Mouse (Mus musculus) spleen, postnatal 14 days (tissue): Measurements from ENCODE around the gene Adamtsl5.

Experiments
- DNase-seq, 2 experiments: peaks; one replicate each; pipeline ENCODE4 v3.0.0; 2021 to 2022; ENCODE audit warnings: low spot score in 2 of 2

Gene Adamtsl5

DNA sequence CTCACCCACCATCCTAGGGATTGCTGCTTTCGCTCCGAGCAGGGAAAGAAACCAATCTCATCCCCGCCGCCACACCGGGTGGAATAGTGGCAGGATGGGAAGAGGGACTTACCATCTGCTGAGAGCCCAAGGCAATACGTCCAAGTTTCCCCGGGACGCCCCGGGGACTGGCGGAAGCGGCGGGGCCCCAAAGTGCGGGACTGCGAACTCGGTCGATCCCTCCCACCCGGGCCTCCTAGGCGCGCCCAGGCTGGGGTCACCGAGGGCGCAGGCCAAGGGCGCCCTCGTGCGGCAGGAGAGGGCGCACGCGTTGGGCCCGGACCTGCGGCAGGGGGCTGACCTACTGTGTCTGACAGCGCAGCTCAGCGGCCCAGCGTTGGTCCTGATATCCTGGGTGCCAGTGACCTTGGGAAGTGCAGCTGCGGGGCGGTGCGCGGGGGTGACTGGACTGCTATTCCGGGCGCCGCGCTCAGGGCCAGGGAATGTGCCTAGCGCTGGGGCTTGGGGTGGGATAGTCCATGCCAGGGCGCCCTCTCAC lies at the start of gene Adamtsl5:
Adamtsl5 (minus strand) TSS at position 169 of the 538 bp plus-strand sequence.
- DNase-seq, result peak; percentile 54 to 72

DNA sequence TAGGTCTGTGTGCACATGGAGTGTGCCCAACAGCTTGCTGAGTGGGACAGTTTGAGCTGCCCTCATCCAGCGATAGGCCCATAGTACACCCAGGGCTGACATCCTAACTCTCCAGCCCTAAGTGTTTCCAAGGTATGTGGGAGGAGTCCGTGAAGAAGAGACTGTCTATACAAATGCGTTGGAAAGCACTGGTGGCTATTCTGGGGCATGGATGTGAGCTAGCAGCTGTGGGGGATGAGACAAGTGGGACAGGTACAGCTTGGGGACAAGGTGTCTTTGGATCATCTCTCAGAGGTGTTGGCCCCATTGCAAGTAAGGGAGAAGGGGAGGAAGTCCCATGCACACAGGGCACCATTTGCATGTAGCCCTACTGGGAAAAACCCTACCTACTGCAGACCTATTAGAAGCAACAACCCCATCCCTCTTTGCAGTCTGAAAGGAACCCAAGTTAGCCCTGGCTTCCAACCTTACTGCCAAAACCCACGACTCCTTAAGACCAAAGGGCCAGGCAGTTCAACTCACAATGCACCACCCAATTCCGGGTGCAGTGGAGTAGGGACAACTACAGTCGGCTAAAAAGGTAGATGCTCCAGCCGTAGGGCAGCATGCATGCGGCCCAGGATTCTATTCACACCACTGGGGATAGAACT lies 49.4 kb upstream of the Adamtsl5 start:
- DNase-seq, result no peak

DNA sequence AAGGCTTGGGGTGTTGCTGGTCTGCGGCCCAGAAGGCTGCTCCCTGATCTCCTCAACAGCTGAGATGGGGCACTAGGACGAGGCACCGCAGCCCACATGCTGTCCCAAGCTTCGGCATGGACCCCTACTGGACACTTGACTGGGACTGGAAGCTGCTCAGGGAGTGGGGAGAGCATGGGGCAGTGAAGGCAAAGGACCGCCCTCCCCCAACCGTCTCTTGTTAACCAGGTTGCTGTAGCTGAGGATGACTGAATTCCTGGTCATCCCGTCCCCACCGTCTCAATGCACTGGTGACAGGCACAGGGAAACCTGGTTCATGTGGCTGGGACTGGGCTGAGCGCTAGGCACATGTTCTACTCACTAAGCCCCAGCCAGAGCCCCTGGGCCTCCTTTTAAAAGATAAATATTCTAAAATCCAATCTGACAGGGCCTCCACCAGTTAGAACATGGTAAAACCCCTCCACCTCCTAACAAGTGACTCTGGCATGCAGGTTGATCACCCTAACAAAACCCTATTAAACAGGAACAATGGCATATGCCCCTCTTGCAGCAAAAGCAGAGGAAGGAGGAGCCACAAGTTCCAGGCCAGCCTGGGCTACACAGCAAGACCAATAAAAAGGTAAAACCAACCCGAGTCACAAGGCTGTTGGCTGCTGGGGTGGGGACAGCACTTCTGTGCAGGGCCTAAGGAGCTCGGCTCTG lies 48.8 kb upstream of the Adamtsl5 start:
- no peak for DNase-seq

GRCm38 (mm10) chr10:80395025-80395627 lies 46.9 kb upstream of the Adamtsl5 start:
- no peak for DNase-seq

- no peak for DNase-seq
Measured at GRCm38 (mm10) chr10:80392687-80393086, 44.5 kb upstream of the Adamtsl5 start.

DNA sequence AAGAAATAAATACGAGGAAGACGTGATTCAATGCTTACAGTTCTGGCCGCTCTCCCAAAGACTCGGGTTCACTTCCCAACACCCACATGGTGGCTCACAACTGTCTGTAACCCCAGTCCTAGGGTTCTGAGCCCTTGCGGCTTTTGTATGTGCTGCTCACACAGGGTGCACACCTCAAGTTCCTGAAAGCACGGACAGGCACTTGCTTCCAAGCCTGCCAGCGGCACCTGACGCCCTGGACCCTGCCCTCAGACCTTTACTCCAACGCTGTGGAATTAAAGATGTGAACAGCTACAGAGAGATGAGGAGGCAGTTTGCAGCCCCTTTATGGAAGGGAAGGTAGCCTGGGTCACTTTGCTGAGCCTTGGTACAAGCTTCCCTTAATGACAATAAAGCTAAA lies 42.5 kb upstream of the Adamtsl5 start:
- DNase-seq, result no peak

DNA sequence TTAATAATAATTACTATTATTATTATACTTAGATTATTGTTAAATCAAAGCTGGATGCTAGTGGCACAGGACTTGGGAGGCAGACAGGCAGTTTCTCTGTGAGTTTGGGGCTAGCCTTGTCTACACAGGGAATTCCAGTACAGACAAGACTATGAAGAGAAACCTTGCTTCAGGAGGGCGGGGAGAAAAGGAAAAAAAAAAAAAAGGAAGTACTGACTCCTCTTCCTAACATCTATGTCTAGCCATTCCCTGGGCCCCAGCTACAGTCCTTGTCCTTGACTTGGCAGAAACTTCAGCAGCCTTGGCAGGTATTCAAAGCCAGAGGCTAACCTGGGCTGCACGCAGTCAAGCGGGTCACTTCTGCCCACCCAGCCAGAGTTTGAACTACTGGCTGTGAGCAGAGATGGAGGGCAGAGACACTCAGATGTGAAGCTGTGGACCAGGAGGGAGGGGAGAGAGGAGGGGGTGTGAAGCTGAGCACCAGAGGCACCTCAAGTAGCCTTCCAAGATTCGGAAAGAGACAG lies 41.0 kb upstream of the Adamtsl5 start:
- no peak for DNase-seq

DNA sequence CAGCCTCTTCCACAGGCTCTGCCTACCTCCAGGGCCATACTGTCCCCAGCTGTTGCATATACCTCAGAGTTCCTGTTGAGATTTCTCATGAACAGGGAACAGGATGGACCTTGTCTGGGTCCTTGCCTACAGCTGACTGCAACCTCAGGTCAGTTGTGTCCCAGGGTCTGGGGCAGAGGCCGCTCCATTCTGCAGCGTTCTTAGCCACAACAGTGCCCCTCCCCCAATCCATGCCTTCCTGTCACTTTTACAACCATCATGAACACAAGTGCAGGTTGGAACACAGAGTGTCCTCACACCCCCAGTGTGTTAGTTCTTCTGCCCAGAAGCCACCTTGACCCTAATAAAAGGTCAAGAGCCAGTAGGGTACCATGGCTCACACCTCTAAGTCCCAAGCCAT lies 40.5 kb upstream of the Adamtsl5 start:
- no peak for DNase-seq

GRCm38 (mm10) chr10:80387522-80387959 lies 39.3 kb upstream of the Adamtsl5 start, which contains the start of gene Mex3d:
Gene Mex3d, minus strand, starts transcription at chr10:80387659.
- DNase-seq, result peak; percentile 73 to 81

GRCm38 (mm10) chr10:80386735-80387471 lies 38.7 kb upstream of the Adamtsl5 start:
- DNase-seq, result no peak

DNA sequence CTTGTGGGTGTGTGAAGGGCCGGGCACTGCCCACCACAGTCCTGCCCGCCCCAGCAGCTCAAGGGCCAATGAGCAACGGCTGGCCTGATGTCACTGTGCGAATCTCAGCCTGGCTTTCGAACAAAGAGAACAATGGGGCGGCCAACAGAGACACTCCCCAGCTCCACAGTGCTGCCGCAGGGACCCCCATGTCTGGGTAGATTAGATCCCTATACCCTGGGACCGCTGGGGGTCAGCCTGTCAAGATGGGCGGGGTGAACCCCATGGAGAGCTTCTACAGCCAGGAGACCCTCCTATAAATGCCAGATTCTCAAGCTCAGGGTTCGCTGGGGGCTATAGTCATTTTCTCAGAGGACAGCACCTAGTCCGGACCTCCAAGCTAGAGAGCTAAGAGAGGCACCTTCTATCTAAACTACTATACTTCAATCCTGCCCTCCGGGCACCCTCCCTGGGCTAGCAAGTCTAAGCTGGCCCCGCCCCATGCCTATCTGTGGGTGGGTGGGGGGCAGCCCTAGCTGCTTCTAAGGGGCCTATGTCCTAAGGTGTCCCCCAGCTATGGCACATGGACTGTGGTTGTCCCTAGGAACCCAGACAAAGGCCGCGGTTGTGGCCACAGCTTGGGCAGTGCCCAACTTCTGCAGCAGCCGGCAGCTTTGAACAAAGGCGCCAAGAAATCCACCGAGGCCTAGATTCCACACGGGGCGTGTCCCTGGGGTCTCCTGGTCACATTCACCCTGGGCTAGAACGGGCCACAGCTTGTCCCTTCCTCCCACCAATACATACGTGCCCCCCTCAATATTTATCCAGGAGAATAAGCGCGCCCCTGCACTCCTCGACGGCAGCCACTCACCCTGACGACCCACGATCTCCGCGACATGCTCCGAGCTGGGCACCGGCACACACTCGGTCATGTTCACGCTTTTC lies 37.9 kb upstream of the Adamtsl5 start:
- DNase-seq, result no peak

DNA sequence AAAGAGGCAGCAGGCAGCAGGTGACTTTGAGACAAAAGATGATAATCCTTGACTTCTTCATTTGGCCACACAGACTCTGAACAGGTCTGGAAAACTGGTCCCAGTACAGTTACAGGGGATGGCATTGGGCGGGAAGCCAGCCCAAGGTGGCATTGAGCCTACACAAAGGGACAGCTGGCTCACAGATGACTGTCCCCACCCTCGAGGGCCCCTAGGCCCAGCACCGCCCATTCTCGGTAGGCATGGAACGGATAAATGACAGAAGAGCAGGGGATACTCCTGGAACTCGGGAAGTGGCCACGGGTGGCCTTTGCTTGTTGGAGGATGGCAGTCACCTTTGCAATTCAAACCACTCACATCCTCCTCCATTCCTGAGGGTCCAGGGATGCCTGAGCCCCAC lies 37.1 kb upstream of the Adamtsl5 start:
- no peak for DNase-seq

DNA sequence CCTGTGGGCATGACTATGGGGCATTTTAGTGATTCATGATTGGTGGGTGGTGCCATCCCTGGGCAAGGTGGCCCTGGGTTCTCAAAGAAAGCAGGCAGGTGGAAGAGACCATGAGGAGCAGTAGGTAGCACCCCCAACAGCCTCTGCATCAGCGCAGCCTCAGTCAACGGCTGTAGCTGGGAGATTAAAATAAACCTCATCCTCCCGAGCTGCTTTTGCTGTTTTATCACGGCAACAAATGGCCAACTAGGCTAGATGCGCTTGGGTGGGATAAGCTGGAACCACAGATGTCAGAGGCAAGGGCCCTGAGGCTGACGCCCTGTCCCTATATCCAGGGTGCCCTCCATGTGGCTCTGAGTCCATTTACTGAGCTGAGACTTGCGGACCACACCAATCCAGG lies 36.5 kb upstream of the Adamtsl5 start:
- no peak for DNase-seq

GRCm38 (mm10) chr10:80384115-80384639 lies 36.0 kb upstream of the Adamtsl5 start:
- DNase-seq, result no peak

DNA sequence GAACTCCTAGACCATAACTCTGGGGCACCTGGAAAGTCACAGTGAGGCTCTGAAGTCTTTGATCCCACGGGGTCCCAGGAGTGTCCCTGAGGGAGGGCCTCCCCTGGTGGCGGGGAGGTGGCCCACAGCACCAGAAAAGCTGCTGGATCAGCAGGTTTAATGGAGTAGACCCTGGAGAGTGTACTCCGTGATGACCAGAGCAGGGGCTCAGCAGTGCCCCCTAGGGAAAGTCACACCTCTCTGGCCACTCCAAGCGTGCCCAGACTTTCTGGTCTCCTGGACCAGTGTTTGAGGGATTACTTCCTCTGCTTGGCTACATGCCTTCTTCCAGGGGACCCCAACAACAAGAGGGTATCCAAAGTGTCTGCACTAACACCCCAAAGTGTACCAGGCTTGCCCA lies 35.2 kb upstream of the Adamtsl5 start:
- DNase-seq, result no peak

GRCm38 (mm10) chr10:80382641-80383365 lies 34.6 kb upstream of the Adamtsl5 start:
- DNase-seq, result no peak

DNA sequence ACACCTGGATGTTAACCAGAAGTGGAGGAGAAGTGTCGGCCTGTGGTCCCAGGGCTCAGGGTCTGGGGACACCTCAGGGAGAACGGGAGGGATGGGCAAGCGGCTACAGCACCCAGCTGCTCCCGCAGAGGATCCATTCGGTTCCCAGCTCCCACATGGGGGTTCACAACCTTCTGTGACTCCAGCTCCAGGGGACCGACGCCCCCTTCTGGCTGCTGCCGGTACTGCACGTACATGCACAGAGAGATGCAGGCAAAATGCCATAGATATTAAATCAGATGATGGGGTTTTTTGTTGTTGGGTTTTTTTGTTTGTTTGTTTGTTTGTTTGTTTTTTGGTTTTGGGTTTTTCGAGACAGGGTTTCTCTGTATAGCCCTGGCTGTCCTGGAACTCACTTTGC lies 29.5 kb upstream of the Adamtsl5 start:
- DNase-seq, result no peak

- DNase-seq, result peak; percentile 82 to 91
Measured at GRCm38 (mm10) chr10:80376160-80376559, 27.9 kb upstream of the Adamtsl5 start.

- DNase-seq, result peak; percentile 54 to 79
Measured at GRCm38 (mm10) chr10:80374063-80374462, 25.9 kb upstream of the Adamtsl5 start.

GRCm38 (mm10) chr10:80372706-80373105 lies 24.5 kb upstream of the Adamtsl5 start:
- no peak for DNase-seq
